Mouse (Mus musculus) bone marrow, adult 2 months (tissue): ENCODE data around the gene Axdnd1.

ENCODE experiments used
- CTCF ChIP-seq: fragments of 200-500 bp; IDR thresholded peaks from 2 replicates; pipeline ENCODE4 v1.5.1; 2011; ENCODE audit warnings: low read length, control low read depth; ENCODE audit not compliant: control insufficient read depth, insufficient read depth
- POLR2A ChIP-seq: fragments of 200-500 bp; IDR thresholded peaks from 2 replicates; pipeline ENCODE4 v1.6.1; 2011; ENCODE audit warnings: low read depth, mild to moderate bottlenecking, control low read depth, low read length, borderline replicate concordance; ENCODE audit not compliant: control insufficient read depth

- no peak for TF ChIP-seq POLR2A
- no peak for TF ChIP-seq CTCF
These were observed 34.2 kb upstream of the Axdnd1 start for GRCm38 (mm10) chr1:156455005-156455758.
